Mouse (Mus musculus) kidney, adult 2 months (tissue): Measurements from ENCODE around the gene Psmb5.

Source experiments
- CTCF ChIP-seq: fragments of 200-500 bp; conservative IDR thresholded peaks from 2 replicates; pipeline ENCODE4 v1.5.1; 2011; ENCODE audit warnings: low read depth, mild to moderate bottlenecking, control low read depth, low read length, moderate library complexity, mixed read lengths; ENCODE audit not compliant: insufficient read depth, insufficient read length
- POLR2A ChIP-seq: fragments of 200-500 bp; IDR thresholded peaks from one replicate; pipeline ENCODE4 v1.6.1; 2011; ENCODE audit warnings: low read depth, low read length, control low read depth

- no peak for TF ChIP-seq POLR2A
- TF ChIP-seq CTCF, result no peak
These were observed 7.2 kb downstream of the Psmb5 start for GRCm38 (mm10) chr14:54610648-54611047.
